Mouse (Mus musculus) forebrain, embryonic 11.5 days (tissue): ENCODE measurements around the gene Apoa1. TPM values are rescaled to one million over a fixed set of nuclear protein-coding genes. Genes with fewer than 3 reads are reported as not detected.

Source experiments
- ATAC-seq: fragments of 200-750 bp; cut with Nextera tagmentation; replicated peaks from 2 replicates; pipeline ENCODE4 v1.8.0; 2017; ENCODE audit warnings: moderate TSS enrichment; ENCODE audit not compliant: low FRiP score
- DNase-seq: peaks from one replicate; pipeline ENCODE4 v3.0.0-alpha.2; 2017; ENCODE audit warnings: low spot score
- H3K27ac ChIP-seq: fragments of 300-500 bp; sonication (generic); 2 replicates; pipeline ENCODE4 v1.5.1; 2014; ENCODE audit warnings: low read depth, low read length
- H3K27me3 ChIP-seq: fragments of 300-500 bp; sonication (generic); 2 replicates; pipeline ENCODE4 v1.6.1; 2014; ENCODE audit warnings: mild to moderate bottlenecking, low read length, mixed read lengths; ENCODE audit not compliant: control insufficient read depth, insufficient read depth
- H3K36me3 ChIP-seq: fragments of 300-500 bp; sonication (generic); 2 replicates; pipeline ENCODE4 v1.6.1; 2014; ENCODE audit warnings: mild to moderate bottlenecking, low read length, moderate library complexity, mixed read lengths; ENCODE audit not compliant: control insufficient read depth, insufficient read depth
- H3K4me1 ChIP-seq: fragments of 300-500 bp; sonication (generic); replicated peaks from 2 replicates; pipeline ENCODE4 v1.6.1; 2014; ENCODE audit warnings: low read length, mixed read lengths; ENCODE audit not compliant: control insufficient read depth, insufficient read depth
- H3K4me2 ChIP-seq: fragments of 300-500 bp; sonication (generic); 2 replicates; pipeline ENCODE4 v1.6.1; 2014; ENCODE audit warnings: low read depth, mild to moderate bottlenecking, low read length, moderate library complexity, mixed read lengths; ENCODE audit not compliant: severe bottlenecking
- H3K4me3 ChIP-seq: fragments of 300-500 bp; sonication (generic); 2 replicates; pipeline ENCODE4 v1.5.1; 2014; ENCODE audit warnings: low read depth, low read length
- H3K9ac ChIP-seq: fragments of 300-500 bp; sonication (generic); 2 replicates; pipeline ENCODE4 v1.6.1; 2014; ENCODE audit warnings: low read length
- H3K9me3 ChIP-seq: fragments of 300-500 bp; sonication (generic); 2 replicates; pipeline ENCODE4 v1.6.1; 2016; ENCODE audit warnings: low read length, mixed read lengths; ENCODE audit not compliant: control insufficient read depth
- WGBS: fragments of 180-500 bp; shearing (Covaris S2); extraction: QIAGEN DNeasy Blood & Tissue Kit; methylation state at CpG from one replicate; pipeline ENCODE4 v1.1.7; 2014; 5-methylcytosine and 5-hydroxymethylcytosine counted together
- polyA plus RNA-seq: library from polyadenylated mRNA; unstranded; fragments of >200 nt; fragmentation: Nextera tagmentation; extraction: Ambion mirVana; gene quantifications from 2 replicates; pipeline ENCODE4 v1.2.1, GENCODE M21; 2014

Apoa1 gene
- polyA plus RNA-seq, 1 experiment from 2014 or later, result 0.98 TPM

- WGBS, result 91% methylated on average over 10 of the region's 10 CpGs
Observed at GRCm38 (mm10) chr9:46256658-46257385, 28.4 kb downstream of the Apoa1 start.

GRCm38 (mm10) chr9:46257546-46257945 is 29.2 kb downstream of the Apoa1 start:
- Histone ChIP-seq H3K27me3 (no peaks in the 10 kb centered on the region), H3K36me3 (no peaks in the 10 kb centered on the region), H3K9me3 (no peaks in the 10 kb centered on the region), H3K4me3 (no peak overlapping the region), H3K4me1 (no peaks in the 10 kb centered on the region), H3K27ac (no peak overlapping the region), H3K4me2 (no peak overlapping the region), H3K9ac (no peak overlapping the region)
- DNase-seq, result no peak
- no peak for ATAC-seq
- WGBS, result 87% methylated on average over 3 of the region's 3 CpGs

More at GRCm38 (mm10) chr9:46256658-46257385, 28.4 kb downstream of the Apoa1 start:
- Histone ChIP-seq H3K36me3 (no peaks in the 10 kb centered on the region), H3K4me1 (no peaks in the 10 kb centered on the region), H3K9me3 (no peaks in the 10 kb centered on the region), H3K27ac (no peak overlapping the region), H3K4me2 (no peak overlapping the region), H3K9ac (no peak overlapping the region), H3K4me3 (no peak overlapping the region), H3K27me3 (no peaks in the 10 kb centered on the region)
- no peak for ATAC-seq
- DNase-seq, result no peak

- 87% methylated on average over 6 of the region's 6 CpGs for WGBS
- H3K4me3 ChIP-seq, result no peak overlapping the region
- H3K9ac ChIP-seq, result no peak overlapping the region
Observed at GRCm38 (mm10) chr9:46259111-46259510, 30.7 kb downstream of the Apoa1 start.

GRCm38 (mm10) chr9:46261131-46261530 is 32.8 kb downstream of the Apoa1 start:
- ATAC-seq (no peak), DNase-seq (no peak)
- H3K27ac ChIP-seq, result no peak overlapping the region
- H3K4me1 ChIP-seq, result no peaks in the 10 kb centered on the region
- no peaks in the 10 kb centered on the region for H3K9me3 ChIP-seq
- H3K4me2 ChIP-seq, result no peak overlapping the region
- 89% methylated on average over 7 of the region's 7 CpGs for WGBS
- H3K36me3 ChIP-seq, result no peaks in the 10 kb centered on the region
- H3K9ac ChIP-seq, result no peak overlapping the region
- H3K4me3 ChIP-seq, result no peak overlapping the region
- no peaks in the 10 kb centered on the region for H3K27me3 ChIP-seq

More at GRCm38 (mm10) chr9:46259111-46259510, 30.7 kb downstream of the Apoa1 start:
- H3K27ac ChIP-seq, result no peak overlapping the region
- ATAC-seq, result no peak
- DNase-seq, result no peak
- H3K4me1 ChIP-seq, result no peaks in the 10 kb centered on the region
- no peaks in the 10 kb centered on the region for H3K36me3 ChIP-seq
- no peaks in the 10 kb centered on the region for H3K9me3 ChIP-seq
- no peak overlapping the region for H3K4me2 ChIP-seq
- H3K27me3 ChIP-seq, result no peaks in the 10 kb centered on the region

GRCm38 (mm10) chr9:46268343-46268873 is 40.0 kb downstream of the Apoa1 start, which contains the start of gene Apoa5:
Apoa5 (plus strand) TSS chr9:46268633.
- no peak for DNase-seq

GRCm38 (mm10) chr9:46269125-46269524 is 40.7 kb downstream of the Apoa1 start:
- Histone ChIP-seq H3K4me2 (no peak overlapping the region), H3K36me3 (no peaks in the 10 kb centered on the region), H3K4me1 (peaks cover 9% of the 10 kb centered on the region; the same call in 1 of the 2 replicates), H3K27me3 (peaks cover 3% of the 10 kb centered on the region; the same call in 1 of the 2 replicates), H3K9me3 (no peaks in the 10 kb centered on the region), H3K27ac (no peak overlapping the region), H3K4me3 (no peak overlapping the region), H3K9ac (no peak overlapping the region)
- WGBS, result 84% methylated on average over 5 of the region's 5 CpGs
- ATAC-seq, result no peak
- no peak for DNase-seq

More at GRCm38 (mm10) chr9:46268343-46268873, 40.0 kb downstream of the Apoa1 start, which contains the start of gene Apoa5:
- H3K4me3 ChIP-seq, result no peak within 1 kb of the TSS
- H3K27ac ChIP-seq, result no peak within 1 kb of the TSS
- no peaks in the 10 kb centered on the region for H3K9me3 ChIP-seq
- no peaks in the 10 kb centered on the region for H3K36me3 ChIP-seq
- H3K4me2 ChIP-seq, result no peak within 1 kb of the TSS
- H3K4me1 ChIP-seq, result 0 out of 2 replicates have a peak, but pooled peaks cover 3% of the 10 kb centered on the region
- WGBS, result 59% methylated on average over 7 of the region's 7 CpGs
- no peak within 1 kb of the TSS for H3K9ac ChIP-seq
- H3K27me3 ChIP-seq, result peaks cover 3% of the 10 kb centered on the region; the same call in 1 of the 2 replicates
- no peak for ATAC-seq

GRCm38 (mm10) chr9:46270782-46271181 is 42.4 kb downstream of the Apoa1 start:
- H3K36me3 ChIP-seq, result peaks cover 3% of the 10 kb centered on the region; the same call in 1 of the 2 replicates
- 96% methylated on average over 4 of the region's 4 CpGs for WGBS
- H3K9ac ChIP-seq, result no peak overlapping the region
- H3K4me2 ChIP-seq, result no peak overlapping the region
- H3K4me3 ChIP-seq, result no peak overlapping the region
- H3K27me3 ChIP-seq, result peaks cover 3% of the 10 kb centered on the region; the same call in 1 of the 2 replicates
- ATAC-seq (no peak), DNase-seq (no peak)
- H3K9me3 ChIP-seq, result no peaks in the 10 kb centered on the region
- H3K4me1 ChIP-seq, result peaks cover 9% of the 10 kb centered on the region; the same call in 1 of the 2 replicates
- no peak overlapping the region for H3K27ac ChIP-seq

GRCm38 (mm10) chr9:46272070-46272469 is 43.7 kb downstream of the Apoa1 start:
- Histone ChIP-seq H3K9me3 (no peaks in the 10 kb centered on the region), H3K9ac (no peak overlapping the region), H3K27me3 (peaks cover 3% of the 10 kb centered on the region; the same call in 1 of the 2 replicates), H3K4me2 (peak overlapping the region; percentile 92; the same call in 1 of the 2 replicates), H3K4me3 (peak overlapping the region; percentile 80; the same call in 1 of the 2 replicates), H3K4me1 (peaks cover 9% of the 10 kb centered on the region; the same call in 1 of the 2 replicates), H3K27ac (no peak overlapping the region), H3K36me3 (peaks cover 3% of the 10 kb centered on the region; the same call in 1 of the 2 replicates)
- ATAC-seq (no peak), DNase-seq (no peak)
- WGBS, result 87% methylated on average over 9 of the region's 9 CpGs
